Mouse (Mus musculus) heart, embryonic 10.5 days (tissue): ENCODE measurements around the gene Otog. TPM values are rescaled to one million over a fixed set of nuclear protein-coding genes. Genes with fewer than 3 reads are reported as not detected.

Source experiments
- DNase-seq: peaks from one replicate; pipeline ENCODE4 v3.0.0-alpha.2; 2017; ENCODE audit warnings: low spot score
- H3K27ac ChIP-seq: fragments of 300-500 bp; sonication (generic); 2 replicates; pipeline ENCODE4 v1.5.1; 2016; ENCODE audit warnings: mild to moderate bottlenecking
- H3K27me3 ChIP-seq: fragments of 300-500 bp; sonication (generic); 2 replicates; pipeline ENCODE4 v1.6.1; 2016; ENCODE audit warnings: mild to moderate bottlenecking; ENCODE audit not compliant: poor library complexity, insufficient read depth, severe bottlenecking
- H3K36me3 ChIP-seq: fragments of 300-500 bp; sonication (generic); 2 replicates; pipeline ENCODE4 v1.6.1; 2016; ENCODE audit warnings: mild to moderate bottlenecking, moderate library complexity
- H3K4me1 ChIP-seq: fragments of 300-500 bp; sonication (generic); 2 replicates; pipeline ENCODE4 v1.6.1; 2016; ENCODE audit warnings: mild to moderate bottlenecking
- H3K4me3 ChIP-seq: fragments of 300-500 bp; sonication (generic); 2 replicates; pipeline ENCODE4 v1.5.1; 2016; ENCODE audit warnings: mild to moderate bottlenecking, moderate library complexity
- H3K9me3 ChIP-seq: fragments of 300-500 bp; sonication (generic); 2 replicates; pipeline ENCODE4 v1.6.1; 2016; ENCODE audit warnings: mild to moderate bottlenecking, moderate library complexity
- WGBS: fragments of 180-500 bp; shearing (Covaris S2); methylation state at CpG from one replicate; pipeline ENCODE4 v1.1.7; 2016; 5-methylcytosine and 5-hydroxymethylcytosine counted together
- polyA plus RNA-seq: library from polyadenylated mRNA; unstranded; fragments of >200 nt; fragmentation: Nextera tagmentation; extraction: Ambion mirVana; gene quantifications from 2 replicates; pipeline ENCODE4 v1.2.1, GENCODE M21; 2016

Gene Otog
- polyA plus RNA-seq, 1 experiment from 2014 or later: not detected

- H3K27me3 ChIP-seq: peaks cover 63% of the 10 kb centered on the region
- H3K4me3 ChIP-seq: no peak overlapping the region
- H3K4me1 ChIP-seq: peaks cover 5% of the 10 kb centered on the region; the same call in 1 of the 2 replicates
- H3K27ac ChIP-seq: no peak overlapping the region
- WGBS: 49% methylated on average over 4 of the region's 4 CpGs
- no peaks in the 10 kb centered on the region for H3K9me3 ChIP-seq
- DNase-seq: no peak
- H3K36me3 ChIP-seq: no peaks in the 10 kb centered on the region
These were observed 106.9 kb downstream of the Otog start for GRCm38 (mm10) chr7:46347692-46348091.

GRCm38 (mm10) chr7:46348813-46349212, 108.0 kb downstream of the Otog start:
- Histone ChIP-seq H3K27me3 (peaks cover 72% of the 10 kb centered on the region), H3K27ac (no peak overlapping the region), H3K4me3 (no peak overlapping the region), H3K9me3 (no peaks in the 10 kb centered on the region), H3K4me1 (peaks cover 5% of the 10 kb centered on the region; the same call in 1 of the 2 replicates), H3K36me3 (no peaks in the 10 kb centered on the region)
- DNase-seq: no peak
- 6% methylated on average over 36 of the region's 36 CpGs for WGBS

GRCm38 (mm10) chr7:46350119-46350702, 109.4 kb downstream of the Otog start:
- no peak overlapping the region for H3K27ac ChIP-seq
- H3K4me3 ChIP-seq: no peak overlapping the region
- WGBS: 49% methylated on average over 9 of the region's 9 CpGs
- DNase-seq: no peak
- H3K4me1 ChIP-seq: peaks cover 5% of the 10 kb centered on the region; the same call in 1 of the 2 replicates
- no peaks in the 10 kb centered on the region for H3K9me3 ChIP-seq
- no peaks in the 10 kb centered on the region for H3K36me3 ChIP-seq
- H3K27me3 ChIP-seq: peaks cover 72% of the 10 kb centered on the region

GRCm38 (mm10) chr7:46352748-46353147, 112.0 kb downstream of the Otog start:
- no peaks in the 10 kb centered on the region for H3K9me3 ChIP-seq
- no peaks in the 10 kb centered on the region for H3K36me3 ChIP-seq
- H3K4me1 ChIP-seq: peaks cover 5% of the 10 kb centered on the region; the same call in 1 of the 2 replicates
- no peak overlapping the region for H3K27ac ChIP-seq
- peaks cover 57% of the 10 kb centered on the region for H3K27me3 ChIP-seq
- no peak overlapping the region for H3K4me3 ChIP-seq
- DNase-seq: no peak
- 75% methylated on average over 2 of the region's 2 CpGs for WGBS

- H3K36me3 ChIP-seq: no peaks in the 10 kb centered on the region
- no peak for DNase-seq
- peaks cover 5% of the 10 kb centered on the region; the same call in 1 of the 2 replicates for H3K4me1 ChIP-seq
- peaks cover 52% of the 10 kb centered on the region for H3K27me3 ChIP-seq
- H3K27ac ChIP-seq: no peak overlapping the region
- H3K4me3 ChIP-seq: no peak overlapping the region
- H3K9me3 ChIP-seq: no peaks in the 10 kb centered on the region
- 54% methylated on average over 8 of the region's 8 CpGs for WGBS
These were observed 112.4 kb downstream of the Otog start for GRCm38 (mm10) chr7:46353216-46353615.

GRCm38 (mm10) chr7:46353875-46354274, 113.1 kb downstream of the Otog start:
- Histone ChIP-seq H3K36me3 (no peaks in the 10 kb centered on the region), H3K4me3 (no peak overlapping the region), H3K27ac (no peak overlapping the region), H3K4me1 (peaks cover 2% of the 10 kb centered on the region; the same call in 1 of the 2 replicates), H3K9me3 (no peaks in the 10 kb centered on the region), H3K27me3 (peaks cover 45% of the 10 kb centered on the region)
- DNase-seq: no peak
- WGBS: 48% methylated on average over 4 of the region's 4 CpGs

Other genes starting within 250 kb of the Otog start
- gene Abcc6, start 210.7 kb upstream of the Otog start, polyA plus RNA-seq: 0.02 and 1.3 TPM in 2 replicates
- 44.2 and 45.3 TPM in 2 replicates for gene Nomo1, start 207.3 kb upstream of the Otog start, polyA plus RNA-seq
- gene Kcnj11, start 140.2 kb upstream of the Otog start, polyA plus RNA-seq: 3.2 and 7.2 TPM in 2 replicates
- gene Abcc8, start 61.0 kb upstream of the Otog start, polyA plus RNA-seq: 3.9 and 4.5 TPM in 2 replicates
- gene Ush1c, start 2.5 kb upstream of the Otog start, polyA plus RNA-seq: 2.0 and 3.0 TPM in 2 replicates
- 0.17 and 0.85 TPM in 2 replicates for gene Myod1, start 135.5 kb downstream of the Otog start, polyA plus RNA-seq
- 0.04 TPM in 1 of 2 replicates, not detected in the other for gene Kcnc1, start 155.5 kb downstream of the Otog start, polyA plus RNA-seq